Mouse (Mus musculus): ENCODE measurements around the gene Olfr1348. TPM values are rescaled to one million over a fixed set of nuclear protein-coding genes. Genes with fewer than 3 reads are reported as not detected.
"Not testable (repeated sequence)": the region's sequence is repeated elsewhere in the genome, so short reads cannot be mapped to it uniquely, and the experiment has no call there.

Gene Olfr1348
- not detected for total RNA-seq (2021)

GRCm38 (mm10) chr7:6508648-6509047, at the start of gene Olfr1348:
TSS of gene Olfr1348 (minus strand) at chr7:6508748.
- no peak for DNase-seq (ENCODE audit: low spot score in 2 of 2)

GRCm38 (mm10) chr7:6526141-6526540, 17.6 kb upstream of the Olfr1348 start:
- intact Hi-C loops (cut with DNase I): no loop called here
- DNase-seq (ENCODE audit: low spot score in 2 of 2): no peak

More at GRCm38 (mm10) chr7:6508648-6509047, at the start of gene Olfr1348:
- intact Hi-C loops (cut with DNase I): no loop called here

GRCm38 (mm10) chr7:6525001-6525400, 16.5 kb upstream of the Olfr1348 start:
- DNase-seq (ENCODE audit: low spot score in 2 of 2): no peak
- intact Hi-C loops (cut with DNase I): no loop called here

- intact Hi-C loops (cut with DNase I): no loop called here
- no peak for DNase-seq (ENCODE audit: low spot score in 2 of 2)
Observed at GRCm38 (mm10) chr7:6522850-6523249, 14.3 kb upstream of the Olfr1348 start, which contains the start of gene Olfr1349. TSS of gene Olfr1349 (minus strand) at chr7:6522950.

- intact Hi-C loops (cut with DNase I): no loop called here
- no peak for DNase-seq (ENCODE audit: low spot score in 2 of 2)
Observed at GRCm38 (mm10) chr7:6521666-6522065, 13.1 kb upstream of the Olfr1348 start.

GRCm38 (mm10) chr7:6499655-6500054, 8.9 kb downstream of the Olfr1348 start, which contains the start of gene Olfr1347:
TSS of gene Olfr1347 (minus strand) at chr7:6499755.
- intact Hi-C loops (cut with DNase I): no loop called here
- DNase-seq (ENCODE audit: low spot score in 2 of 2): no peak

- no peak for DNase-seq (ENCODE audit: low spot score in 2 of 2)
- intact Hi-C loops (cut with DNase I): no loop called here
Observed at GRCm38 (mm10) chr7:6486841-6487240, 21.7 kb downstream of the Olfr1348 start, which contains the start of gene Olfr5. TSS of gene Olfr5 (minus strand) at chr7:6486941.

GRCm38 (mm10) chr7:6477633-6478032, 30.9 kb downstream of the Olfr1348 start:
- not testable (repeated sequence) for DNase-seq (ENCODE audit: low spot score in 2 of 2)
- intact Hi-C loops (cut with DNase I): loop anchor here (10.0 kb wide), 1 partner anchor 57 kb away; no protein-coding TSS in a partner anchor

GRCm38 (mm10) chr7:6466951-6467350, 41.6 kb downstream of the Olfr1348 start, which contains the start of gene Olfr1346:
TSS of gene Olfr1346 (plus strand) at chr7:6467101.
- intact Hi-C loops (cut with DNase I): no loop called here
- DNase-seq (ENCODE audit: low spot score in 2 of 2): no peak

GRCm38 (mm10) chr7:6456399-6456798, 52.1 kb downstream of the Olfr1348 start:
- intact Hi-C loops (cut with DNase I): loop anchor here (10.0 kb wide), 1 partner anchor 198 kb away; no protein-coding TSS in a partner anchor
- DNase-seq (ENCODE audit: low spot score in 2 of 2): no peak

GRCm38 (mm10) chr7:6455868-6456267, 52.7 kb downstream of the Olfr1348 start, which contains the start of gene Olfr1336:
TSS of gene Olfr1336 (plus strand) at chr7:6456168.
- intact Hi-C loops (cut with DNase I): loop anchor here (10.0 kb wide), 1 partner anchor 199 kb away; no protein-coding TSS in a partner anchor
- no peak for DNase-seq (ENCODE audit: low spot score in 2 of 2)

Other genes with a start within 250 kb of the Olfr1348 start
- 10 to 100 TPM; 11.4 to 11.7 TPM for gene Zfp667, start 222.2 kb downstream of the Olfr1348 start, total RNA-seq (2021)
- 10 to 100 TPM; 10.8 to 12.4 TPM for gene Zfp583, start 177.5 kb downstream of the Olfr1348 start, total RNA-seq (2021)
- gene Gm3854, start 165.0 kb downstream of the Olfr1348 start, total RNA-seq (2021): 1 to 10 TPM; 5.2 to 7.3 TPM
- gene Zfp78, start 145.5 kb downstream of the Olfr1348 start, total RNA-seq (2021): 1 to 10 TPM; 3.9 to 4.6 TPM
- 1 to 10 TPM; 6.3 to 6.4 TPM for gene Zfp28, start 125.5 kb downstream of the Olfr1348 start, total RNA-seq (2021)
- 10 to 100 TPM; 15.8 to 17.0 TPM for gene Smim17, start 110.0 kb downstream of the Olfr1348 start, total RNA-seq (2021)
- under 1 TPM; 0.09 to 0.16 TPM for gene Gm20715, start 98.5 kb downstream of the Olfr1348 start, total RNA-seq (2021)
- 1 to 10 TPM in 1 of 2 experiments, under 1 TPM in 1; 0.46 to 1.7 TPM for gene Olfr1344, start 70.1 kb downstream of the Olfr1348 start, total RNA-seq (2021)
- not detected for gene Olfr1336, start 52.6 kb downstream of the Olfr1348 start, total RNA-seq (2021)
- not detected for gene Olfr1346, start 41.6 kb downstream of the Olfr1348 start, total RNA-seq (2021)
- not detected for gene Olfr5, start 21.8 kb downstream of the Olfr1348 start, total RNA-seq (2021)
- gene Olfr1347, start 9.0 kb downstream of the Olfr1348 start, total RNA-seq (2021): not detected
- not detected for gene Olfr1349, start 14.2 kb upstream of the Olfr1348 start, total RNA-seq (2021)
- not detected for gene Olfr1350, start 56.1 kb upstream of the Olfr1348 start, total RNA-seq (2021)
- 1 to 10 TPM; 5.1 to 5.4 TPM for gene Zim1, start 187.7 kb upstream of the Olfr1348 start, total RNA-seq (2021)
- gene Peg3, start 221.7 kb upstream of the Olfr1348 start, total RNA-seq (2021): 100 to 1,000 TPM; 201 to 222 TPM
- gene Usp29, start 221.8 kb upstream of the Olfr1348 start, total RNA-seq (2021): 10 to 100 TPM; 41.2 to 43.8 TPM